Mouse (Mus musculus): ENCODE measurements at regions not wholly inside any gene's neighbourhood (a gene's known extent, or its start where the extent isn't known, plus 50 kb on each side); places are given as distances from the start of the nearest gene placed in this dataset.

DNA sequence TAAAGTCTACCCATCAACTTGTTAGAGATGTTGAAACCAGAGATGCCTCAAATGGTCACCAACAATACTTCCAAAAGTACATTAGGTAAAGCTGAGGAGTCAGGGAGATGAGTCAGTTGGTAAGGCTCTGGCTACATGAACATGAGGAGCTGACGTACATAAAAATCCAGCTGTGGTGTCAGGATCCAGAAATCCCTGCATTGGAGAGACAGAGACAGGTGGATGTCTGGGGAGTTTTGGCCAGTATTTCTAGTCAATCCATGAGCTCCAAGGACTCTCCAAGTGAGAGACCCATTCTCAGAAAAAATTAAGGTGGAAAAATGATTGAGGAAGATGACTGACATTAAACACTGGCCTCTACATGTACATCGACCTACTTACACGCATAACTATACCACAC, 244.8 kb upstream of the Adgrl2 start:
- Histone ChIP-seq H3K4me3 (no peak overlapping the region), H3K27ac (no peak overlapping the region)
- TF ChIP-seq CTCF (IDR thresholded peaks at IDR 0.05) = no peak
- no peak for DNase-seq
- intact Hi-C loops (cut with DNase I) = no loop called here

DNA sequence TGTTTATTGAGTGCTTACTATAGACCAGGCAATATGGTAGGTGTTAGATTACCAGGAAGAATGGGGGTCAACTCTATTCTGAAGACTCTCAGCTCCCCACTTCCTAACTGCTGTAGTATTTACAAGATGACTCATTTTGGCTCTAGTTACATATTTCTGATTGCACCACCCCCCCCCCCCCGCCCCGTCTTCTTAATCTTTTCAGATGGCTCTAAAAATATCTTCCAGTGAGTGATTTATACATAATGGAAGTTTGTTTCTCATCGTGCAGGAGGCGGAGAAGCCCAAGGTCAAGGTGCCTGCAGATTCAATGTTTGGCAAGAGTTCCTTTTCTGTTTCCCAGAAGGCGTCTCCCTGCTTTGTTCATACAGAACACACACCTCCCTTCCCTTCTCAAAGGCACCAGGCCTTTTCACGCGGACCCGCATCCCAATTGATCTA, 243.4 kb upstream of the Adgrl2 start:
- DNase-seq = no peak
- H3K4me3 ChIP-seq = no peak overlapping the region
- no peak for TF ChIP-seq CTCF (IDR thresholded peaks at IDR 0.05)
- intact Hi-C loops (cut with DNase I) = no loop called here
- H3K27ac ChIP-seq = no peak overlapping the region

- no peak for DNase-seq
- Histone ChIP-seq H3K27ac (0 out of 2 replicates have a peak overlapping the region, but pooled peaks have one; percentile 24), H3K4me3 (no peak overlapping the region)
- intact Hi-C loops (cut with DNase I) = no loop called here
- TF ChIP-seq CTCF (IDR thresholded peaks at IDR 0.05) = no peak
Observed at GRCm38 (mm10) chr3:149233191-149233641, 242.9 kb upstream of the Adgrl2 start.

DNA sequence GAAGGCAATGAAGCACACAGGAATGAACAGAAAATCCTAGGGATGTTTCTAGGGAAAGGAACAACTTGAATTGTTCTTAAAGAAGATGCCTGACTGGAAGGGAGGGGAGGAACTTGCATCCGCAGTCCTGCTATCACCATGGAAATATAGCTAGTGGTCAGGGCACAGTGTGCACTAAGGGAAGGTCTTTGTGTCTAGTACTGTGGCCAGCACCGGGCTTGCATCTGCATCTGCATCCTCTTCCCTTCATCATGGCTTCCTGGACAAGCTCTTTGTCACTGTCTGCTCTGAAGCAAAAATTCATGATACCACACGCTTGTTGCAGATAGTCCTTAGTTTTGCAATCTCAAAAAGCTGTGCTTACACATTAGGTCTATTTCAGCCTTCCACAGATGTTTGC, 241.0 kb upstream of the Adgrl2 start:
- Histone ChIP-seq H3K27ac (no peak overlapping the region), H3K4me3 (no peak overlapping the region)
- no peak for DNase-seq
- intact Hi-C loops (cut with DNase I) = no loop called here
- no peak for TF ChIP-seq CTCF (IDR thresholded peaks at IDR 0.05)

DNA sequence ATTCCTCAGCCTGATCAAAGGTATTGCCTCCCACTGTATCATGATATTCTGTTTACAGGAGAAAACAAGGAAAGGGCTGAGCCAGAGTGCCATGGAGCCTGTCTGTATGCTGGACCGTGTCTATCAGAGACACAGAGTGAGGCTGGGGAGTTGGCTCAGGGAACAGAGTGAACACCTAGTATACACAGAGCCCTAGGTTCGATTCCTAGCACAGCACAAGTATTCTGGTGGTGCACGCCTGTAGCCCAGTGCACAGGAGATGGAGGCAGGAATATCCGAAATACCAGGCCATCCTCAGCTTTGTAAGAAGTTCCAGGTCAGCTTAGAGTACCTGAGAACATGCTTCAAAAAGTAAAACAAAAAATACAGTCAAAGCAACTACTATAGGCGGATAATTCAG, 237.2 kb upstream of the Adgrl2 start:
- no peak for TF ChIP-seq CTCF (IDR thresholded peaks at IDR 0.05)
- Histone ChIP-seq H3K4me3 (no peak overlapping the region), H3K27ac (no peak overlapping the region)
- intact Hi-C loops (cut with DNase I) = no loop called here
- no peak for DNase-seq

GRCm38 (mm10) chr3:149226723-149227122, 236.4 kb upstream of the Adgrl2 start:
- Histone ChIP-seq H3K27ac (no peak overlapping the region), H3K4me3 (no peak overlapping the region)
- DNase-seq = no peak
- intact Hi-C loops (cut with DNase I) = no loop called here
- no peak for TF ChIP-seq CTCF (IDR thresholded peaks at IDR 0.05)

- DNase-seq = no peak
- Histone ChIP-seq H3K4me3 (no peak overlapping the region), H3K27ac (no peak overlapping the region)
- intact Hi-C loops (cut with DNase I) = no loop called here
- no peak for TF ChIP-seq CTCF (IDR thresholded peaks at IDR 0.05)
Observed at GRCm38 (mm10) chr3:149225684-149226083, 235.3 kb upstream of the Adgrl2 start.

DNA sequence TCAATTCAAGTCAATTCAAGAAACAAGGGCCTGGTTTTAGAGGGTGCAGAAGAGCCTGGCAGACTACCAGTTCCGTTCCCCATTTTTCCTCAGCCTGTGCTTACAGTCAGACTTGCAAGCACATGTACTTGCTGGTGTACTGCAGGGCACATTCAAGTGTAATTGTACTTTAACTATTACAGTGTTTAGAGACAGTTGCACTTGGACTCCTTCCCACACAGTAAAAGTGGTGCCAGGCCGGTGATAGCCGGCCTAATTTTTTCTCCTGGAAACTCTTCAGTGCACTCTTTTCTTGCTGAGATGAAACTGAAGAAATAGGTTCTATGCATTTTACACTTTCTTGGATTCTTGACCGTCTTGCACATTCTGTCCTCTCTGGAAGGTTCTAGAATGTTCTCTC, 233.9 kb upstream of the Adgrl2 start:
- H3K27ac ChIP-seq = no peak overlapping the region
- TF ChIP-seq CTCF (IDR thresholded peaks at IDR 0.05) = no peak
- no peak overlapping the region for H3K4me3 ChIP-seq
- DNase-seq = no peak
- intact Hi-C loops (cut with DNase I) = no loop called here

- DNase-seq = no peak
- TF ChIP-seq CTCF (IDR thresholded peaks at IDR 0.05) = no peak
- no peak overlapping the region for H3K4me3 ChIP-seq
- no peak overlapping the region for H3K27ac ChIP-seq
- intact Hi-C loops (cut with DNase I) = no loop called here
Observed at GRCm38 (mm10) chr3:149223776-149224175, 233.4 kb upstream of the Adgrl2 start.

- no peak for DNase-seq
- intact Hi-C loops (cut with DNase I) = no loop called here
- no peak overlapping the region for H3K4me3 ChIP-seq
- no peak for TF ChIP-seq CTCF (IDR thresholded peaks at IDR 0.05)
- peak overlapping the region; percentile 69 for H3K27ac ChIP-seq
Observed at GRCm38 (mm10) chr3:149220958-149221357, 230.6 kb upstream of the Adgrl2 start.

DNA sequence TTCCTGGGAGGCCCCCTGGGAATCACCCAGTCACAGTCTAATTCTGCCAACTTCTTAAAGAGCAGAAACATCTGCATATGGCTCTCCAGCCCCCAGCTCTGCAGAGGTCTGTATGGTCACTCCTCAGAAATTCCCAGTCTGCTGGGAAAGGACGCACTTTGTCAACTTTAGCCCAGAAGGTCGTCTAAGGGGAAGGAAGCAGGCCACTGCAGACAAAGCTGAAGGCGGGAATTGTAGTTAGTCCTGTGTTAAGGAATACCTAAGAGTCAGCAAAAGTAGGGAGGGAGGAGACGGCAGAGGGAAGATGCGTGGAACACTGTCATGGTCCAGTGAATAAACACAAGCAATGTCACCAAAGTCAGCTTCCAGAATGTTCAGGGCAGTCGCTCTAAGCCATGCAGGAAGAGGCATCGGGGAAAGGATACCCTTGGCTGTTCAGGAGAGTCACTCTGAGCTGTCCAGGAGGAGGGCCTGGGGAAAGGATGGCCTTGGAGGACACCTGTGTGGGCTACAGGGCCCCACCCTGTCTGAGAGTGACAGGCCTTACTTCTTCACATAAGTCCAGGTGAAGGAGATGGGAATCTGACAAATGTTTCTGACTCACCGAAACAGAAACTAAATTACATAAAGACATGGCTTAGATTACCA, 230.1 kb upstream of the Adgrl2 start:
- no peak for DNase-seq
- H3K27ac ChIP-seq = peak overlapping the region; percentile 69
- intact Hi-C loops (cut with DNase I) = no loop called here
- no peak overlapping the region; the same call in 1 of the 2 replicates for H3K4me3 ChIP-seq
- no peak for TF ChIP-seq CTCF (IDR thresholded peaks at IDR 0.05)

GRCm38 (mm10) chr3:149219381-149220303, 229.3 kb upstream of the Adgrl2 start:
- TF ChIP-seq CTCF (IDR thresholded peaks at IDR 0.05) = no peak
- peak; percentile 22 for DNase-seq
- peak overlapping the region; percentile 69 for H3K27ac ChIP-seq
- H3K4me3 ChIP-seq = peak overlapping the region; percentile 41
- intact Hi-C loops (cut with DNase I) = no loop called here

Measured in gastrocnemius, adult 2 months (tissue).